Mouse (Mus musculus): ENCODE measurements around the gene Tpsab1.

The Tpsab1 gene

DNA sequence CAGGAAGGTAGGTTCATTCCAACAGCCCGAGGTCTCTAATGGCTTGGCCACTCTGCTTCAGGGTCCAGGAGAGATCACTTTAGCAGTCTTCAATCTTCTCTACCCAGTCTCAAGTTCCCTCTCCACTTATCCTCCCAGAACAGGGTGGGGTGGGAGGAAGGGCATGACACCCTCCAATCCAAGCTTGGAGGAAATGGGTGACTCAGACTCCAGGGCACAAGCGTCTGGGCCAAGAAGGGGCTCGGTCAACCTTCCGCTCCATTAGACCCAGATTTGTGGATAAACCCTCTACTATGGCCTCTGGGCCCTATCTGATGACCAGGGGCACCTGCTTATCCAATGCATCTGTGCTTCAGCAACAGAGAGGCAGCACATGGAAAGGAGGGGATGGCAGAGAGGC is at the start of gene Tpsab1:
Gene Tpsab1 (minus strand): TSS at position 101 of the 400 bp plus-strand sequence.
- DNase-seq (ENCODE audit: low read depth) = no peak

- no peak for DNase-seq (ENCODE audit: low read depth)
Observed at GRCm38 (mm10) chr17:25394526-25394925, 49.2 kb upstream of the Tpsab1 start.

DNA sequence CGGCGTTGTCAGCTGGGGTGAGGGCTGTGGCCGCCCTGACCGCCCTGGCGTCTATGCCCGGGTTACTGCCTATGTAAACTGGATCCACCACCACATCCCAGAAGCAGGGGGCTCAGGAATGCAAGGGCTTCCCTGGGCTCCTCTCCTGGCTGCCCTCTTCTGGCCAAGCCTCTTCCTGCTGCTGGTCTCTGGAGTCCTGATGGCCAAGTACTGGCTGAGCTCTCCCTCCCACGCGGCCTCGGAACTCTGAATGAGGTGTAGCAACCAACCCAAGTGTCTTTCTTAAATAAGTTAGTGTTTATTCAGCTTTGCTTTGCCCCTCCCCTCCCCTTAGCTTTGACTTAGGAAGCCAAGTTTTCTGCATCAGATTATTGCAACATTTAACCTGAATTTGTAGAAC is 28.6 kb upstream of the Tpsab1 start:
- peak; percentile 47 for DNase-seq (ENCODE audit: low read depth)

DNA sequence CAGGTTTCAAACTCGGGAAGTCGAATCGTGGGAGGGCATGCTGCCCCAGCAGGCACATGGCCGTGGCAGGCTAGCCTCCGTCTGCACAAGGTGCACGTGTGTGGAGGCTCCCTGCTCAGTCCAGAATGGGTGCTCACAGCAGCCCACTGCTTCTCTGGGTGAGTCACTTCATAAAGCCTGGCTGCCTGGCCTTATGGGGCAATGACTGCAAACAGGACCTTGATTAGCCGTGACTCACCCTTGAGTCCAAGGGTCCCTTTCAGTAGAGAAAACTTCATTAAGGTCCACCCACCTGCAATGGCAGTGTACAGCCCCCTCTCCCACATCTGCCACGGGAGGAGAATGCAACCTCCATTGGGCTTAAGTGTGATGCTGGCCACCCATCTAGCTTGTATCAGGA is 27.1 kb upstream of the Tpsab1 start:
- peak; percentile 41 for DNase-seq (ENCODE audit: low read depth)

DNA sequence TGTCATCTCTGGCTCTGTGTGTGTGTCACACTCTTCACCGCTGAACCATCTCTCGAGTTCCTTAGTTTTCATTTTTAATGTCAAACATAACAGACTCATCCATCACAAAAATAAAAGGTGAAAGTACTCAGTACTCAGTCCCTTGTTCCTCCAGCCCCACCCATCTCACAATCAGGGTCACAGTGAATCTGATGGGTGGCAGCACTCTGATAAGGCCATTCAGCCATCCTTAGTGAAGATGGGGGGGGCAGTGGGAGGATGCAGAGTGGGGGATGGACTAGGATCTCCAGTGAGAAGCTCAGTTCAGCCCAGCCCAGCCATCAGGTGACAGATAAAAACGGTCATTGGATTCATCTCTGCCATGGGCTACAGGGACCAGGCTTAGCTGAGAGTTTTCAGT is 23.6 kb upstream of the Tpsab1 start, which contains the start of gene Tpsg1:
Gene Tpsg1 (plus strand): TSS at position 301 of the 400 bp plus-strand sequence.
- DNase-seq (ENCODE audit: low read depth) = no peak

GRCm38 (mm10) chr17:25366005-25366404 is 20.6 kb upstream of the Tpsab1 start, which contains the start of gene Tpsb2:
TSS of gene Tpsb2 (plus strand) at chr17:25366305.
- no peak for DNase-seq (ENCODE audit: low read depth)

DNA sequence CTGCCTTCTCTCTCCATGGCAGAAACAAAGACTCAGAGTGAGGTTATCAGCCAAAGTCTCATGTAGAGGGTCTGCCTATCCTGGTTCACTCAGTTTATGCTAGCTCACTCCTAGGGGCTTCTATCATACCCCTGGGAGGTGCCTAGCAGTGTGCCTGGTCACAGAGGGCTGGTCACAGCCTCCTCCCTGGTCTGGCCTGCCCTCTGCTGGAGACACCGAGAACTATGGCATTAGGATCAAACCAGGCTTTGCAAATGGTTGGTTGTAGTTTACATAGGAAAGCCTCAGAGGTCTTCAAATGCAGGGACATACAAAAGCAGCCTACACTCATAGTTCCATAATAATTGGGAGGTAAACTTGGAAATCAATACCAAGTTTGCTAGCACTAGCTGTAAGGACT is 18.4 kb upstream of the Tpsab1 start:
- DNase-seq (ENCODE audit: low read depth) = peak; percentile 71

DNA sequence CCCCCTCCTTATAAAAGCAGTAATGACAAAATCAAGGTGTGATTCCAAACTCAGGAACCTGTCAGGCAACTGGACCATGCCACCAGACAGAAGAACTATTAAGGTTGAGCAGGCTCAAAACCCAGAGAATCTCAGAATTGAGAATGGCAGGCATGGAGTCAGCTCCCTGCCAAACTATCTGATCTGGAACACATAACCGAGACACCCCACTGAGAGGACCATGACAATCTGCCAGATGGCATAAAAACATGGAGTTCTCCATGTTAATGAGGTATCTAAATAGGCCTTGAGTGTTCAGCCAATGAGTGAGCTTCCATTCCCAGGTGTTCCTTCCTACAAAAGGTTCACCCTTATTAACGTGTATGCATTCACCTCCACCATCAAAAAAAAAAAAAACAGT is 15.9 kb upstream of the Tpsab1 start:
- no peak for DNase-seq (ENCODE audit: low read depth)

GRCm38 (mm10) chr17:25341490-25341889 is 3.9 kb downstream of the Tpsab1 start:
- DNase-seq (ENCODE audit: low read depth) = no peak

DNA sequence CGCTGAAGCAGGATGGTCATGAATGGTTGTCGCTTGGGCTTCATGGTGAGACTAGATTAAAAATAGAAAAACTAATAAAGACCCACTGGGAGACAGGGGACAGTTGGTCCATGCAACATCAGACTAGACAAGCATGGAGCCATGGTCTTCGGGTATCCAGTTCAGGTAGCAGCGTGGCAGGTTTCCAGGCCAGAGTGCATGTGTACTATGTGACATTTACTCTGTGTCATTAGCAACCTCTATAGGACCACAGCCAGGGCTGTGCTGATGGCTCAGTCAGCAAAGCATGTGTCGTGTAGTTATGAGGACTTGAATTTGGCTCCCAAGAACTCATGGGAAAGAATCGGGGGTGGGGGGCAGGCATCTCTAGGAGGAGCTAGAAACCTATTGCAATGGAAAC is 5.4 kb downstream of the Tpsab1 start:
- no peak for DNase-seq (ENCODE audit: low read depth)

DNA sequence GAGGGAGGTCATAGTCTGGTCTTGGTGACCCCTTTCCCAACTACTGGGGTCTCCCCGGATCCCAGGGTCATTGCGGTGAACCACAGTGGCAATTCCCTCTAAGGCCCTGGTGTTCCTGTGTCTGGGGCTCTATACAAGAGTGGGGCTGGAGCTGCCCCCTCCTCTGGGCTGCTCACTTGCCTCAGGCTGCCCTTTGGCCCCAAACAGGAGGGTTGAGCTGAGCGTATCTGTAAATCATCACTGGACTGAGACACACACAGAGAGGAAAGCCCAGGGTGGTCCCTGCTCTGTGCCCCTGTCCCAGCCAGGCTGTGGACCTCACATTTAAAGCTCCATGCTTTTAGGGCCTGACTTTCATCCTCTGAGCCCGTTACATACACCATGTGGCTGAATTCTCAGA is 7.1 kb downstream of the Tpsab1 start:
- no peak for DNase-seq (ENCODE audit: low read depth)

DNA sequence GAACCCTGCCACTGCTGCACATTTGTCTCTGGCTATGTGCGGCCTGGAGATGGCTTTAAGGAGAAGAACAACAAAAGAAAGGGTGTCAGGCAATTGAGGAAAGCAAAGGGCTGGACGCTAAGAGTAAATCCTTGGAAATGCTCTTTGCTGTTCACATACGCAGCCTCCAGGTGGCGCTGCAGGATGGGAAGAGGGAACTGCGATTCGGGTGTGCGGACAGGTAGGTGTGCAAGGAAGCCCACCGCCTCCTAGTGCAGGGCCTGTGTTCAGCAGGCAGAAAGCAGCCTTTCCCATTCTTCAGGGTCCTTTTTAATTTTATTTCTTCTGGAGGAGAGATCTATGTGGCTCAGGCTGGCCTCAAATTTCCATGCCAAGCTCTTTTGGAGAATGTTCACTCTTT is 11.4 kb downstream of the Tpsab1 start:
- DNase-seq (ENCODE audit: low read depth) = peak; percentile 79

- no peak for DNase-seq (ENCODE audit: low read depth)
Observed at GRCm38 (mm10) chr17:25332321-25332720, 13.0 kb downstream of the Tpsab1 start.

GRCm38 (mm10) chr17:25322930-25323329 is 22.4 kb downstream of the Tpsab1 start:
- no peak for DNase-seq (ENCODE audit: low read depth)

- no peak for DNase-seq (ENCODE audit: low read depth)
Observed at GRCm38 (mm10) chr17:25320819-25321218, 24.5 kb downstream of the Tpsab1 start.

DNA sequence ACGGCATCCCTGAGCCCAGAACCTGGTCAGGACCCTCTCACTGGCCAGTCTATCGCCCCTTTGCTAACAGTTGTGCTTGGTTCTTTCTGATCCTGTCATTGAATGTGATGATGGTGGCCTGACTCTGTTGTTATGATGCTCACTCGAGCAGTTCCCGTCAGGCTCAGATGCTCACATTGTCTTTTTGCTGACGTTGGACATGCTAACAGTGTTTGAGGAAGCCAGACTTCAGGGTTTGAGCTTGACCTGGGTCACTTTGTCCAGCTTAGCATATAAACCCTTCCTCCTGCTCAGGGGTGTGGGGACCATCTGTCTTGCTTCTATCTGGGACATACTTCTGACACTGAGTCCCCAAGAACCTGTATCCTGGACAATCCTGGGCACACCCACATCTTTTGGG is 27.0 kb downstream of the Tpsab1 start, which contains the start of gene Prss29:
Gene Prss29 (plus strand): TSS at position 301 of the 400 bp plus-strand sequence.
- DNase-seq (ENCODE audit: low read depth) = no peak

DNA sequence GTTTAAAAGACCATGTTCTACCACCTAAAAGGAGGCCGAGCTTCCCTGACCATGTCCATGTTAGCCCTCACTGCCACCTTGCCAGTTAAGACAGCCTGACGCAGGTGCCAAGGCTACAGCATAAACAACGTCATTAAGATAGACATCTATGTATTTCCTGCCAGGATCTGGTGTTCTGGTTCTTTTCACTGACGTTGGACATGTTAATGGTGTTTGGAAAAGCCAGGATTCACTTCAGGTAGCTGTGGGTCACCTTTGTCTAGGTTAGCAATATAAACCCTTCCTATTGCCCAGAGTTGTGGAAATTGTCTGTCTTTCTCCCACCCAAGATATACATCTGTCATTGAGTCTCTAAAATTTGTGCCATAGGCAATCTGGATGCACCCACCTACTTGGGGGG is 37.0 kb downstream of the Tpsab1 start, which contains the start of gene Prss28:
Gene Prss28 (plus strand): TSS at position 301 of the 400 bp plus-strand sequence.
- DNase-seq (ENCODE audit: low read depth) = no peak

- no peak for DNase-seq (ENCODE audit: low read depth)
Observed at GRCm38 (mm10) chr17:25298094-25298493, 47.3 kb downstream of the Tpsab1 start, which contains the start of gene Prss34. TSS of gene Prss34 (plus strand) at chr17:25298394.

GRCm38 (mm10) chr17:25294111-25294510 is 51.3 kb downstream of the Tpsab1 start:
- DNase-seq (ENCODE audit: low read depth) = no peak

- DNase-seq (ENCODE audit: low read depth) = no peak
Observed at GRCm38 (mm10) chr17:25293495-25293894, 51.9 kb downstream of the Tpsab1 start.
